Mouse (Mus musculus) B cell, adult 62 days (primary cell): ENCODE data around the gene Anapc15. TPM values are rescaled to one million over a fixed set of nuclear protein-coding genes. Genes with fewer than 3 reads are reported as not detected.

Experiments
- total RNA-seq: library from RNA; stranded (reverse); gene quantifications from 4 replicates; pipeline ENCODE4 v1.2.4, GENCODE M21; 2023

Anapc15 gene
- 100 to 130 TPM (median 106 TPM) in 4 replicates for total RNA-seq

DNA sequence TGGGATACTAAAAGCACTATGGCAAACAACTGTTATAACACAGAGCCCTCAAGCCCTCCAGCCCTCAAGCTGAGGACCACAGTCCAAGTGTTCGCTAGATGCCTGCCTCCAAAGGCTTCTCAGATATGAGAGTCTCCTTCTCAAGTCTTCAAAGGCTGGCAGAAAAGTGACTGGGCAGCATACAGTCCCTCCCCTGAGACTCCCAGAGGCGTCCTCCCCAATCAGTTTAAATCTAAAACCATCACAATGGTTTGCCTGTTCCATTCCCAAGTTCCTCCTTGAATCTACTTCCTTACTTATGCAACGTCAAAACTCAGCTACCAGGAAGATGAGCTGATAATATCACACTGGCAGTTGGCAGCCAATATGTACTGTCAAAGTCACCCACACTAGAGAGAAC, at the start of gene Anapc15:
Gene Anapc15, plus strand, starts transcription at position 301 of the 400 bp plus-strand sequence.

DNA sequence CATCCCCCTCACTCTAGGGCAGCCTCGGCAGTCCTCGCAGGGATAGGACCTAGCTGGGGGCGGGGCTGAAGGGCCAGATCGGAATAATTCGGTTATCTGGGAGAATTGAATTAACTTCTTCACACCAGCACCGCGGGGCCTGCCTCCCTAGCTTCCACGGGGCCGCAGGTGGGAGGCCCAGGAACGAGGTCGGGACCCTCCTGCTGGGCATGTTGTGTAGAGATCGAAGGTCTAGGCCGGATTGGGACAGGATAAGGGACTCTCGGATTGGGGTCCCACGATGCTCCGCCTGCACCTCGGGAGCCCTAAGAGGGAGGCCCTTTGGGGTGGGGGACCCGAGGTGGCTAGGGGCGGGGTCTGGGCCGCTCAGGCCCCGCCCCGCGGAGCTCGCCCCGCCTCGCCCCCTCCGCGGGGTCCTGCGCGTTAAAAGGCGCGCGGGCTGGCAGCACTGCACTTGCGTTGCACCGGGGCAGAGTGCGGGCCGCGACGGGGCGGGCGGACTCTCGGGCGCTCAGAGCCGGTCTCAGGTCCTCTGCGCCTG, 45.6 kb upstream of the Anapc15 start, which contains the start of gene Phox2a:
Gene Phox2a, plus strand, starts transcription at position 453 of the 541 bp plus-strand sequence.

DNA sequence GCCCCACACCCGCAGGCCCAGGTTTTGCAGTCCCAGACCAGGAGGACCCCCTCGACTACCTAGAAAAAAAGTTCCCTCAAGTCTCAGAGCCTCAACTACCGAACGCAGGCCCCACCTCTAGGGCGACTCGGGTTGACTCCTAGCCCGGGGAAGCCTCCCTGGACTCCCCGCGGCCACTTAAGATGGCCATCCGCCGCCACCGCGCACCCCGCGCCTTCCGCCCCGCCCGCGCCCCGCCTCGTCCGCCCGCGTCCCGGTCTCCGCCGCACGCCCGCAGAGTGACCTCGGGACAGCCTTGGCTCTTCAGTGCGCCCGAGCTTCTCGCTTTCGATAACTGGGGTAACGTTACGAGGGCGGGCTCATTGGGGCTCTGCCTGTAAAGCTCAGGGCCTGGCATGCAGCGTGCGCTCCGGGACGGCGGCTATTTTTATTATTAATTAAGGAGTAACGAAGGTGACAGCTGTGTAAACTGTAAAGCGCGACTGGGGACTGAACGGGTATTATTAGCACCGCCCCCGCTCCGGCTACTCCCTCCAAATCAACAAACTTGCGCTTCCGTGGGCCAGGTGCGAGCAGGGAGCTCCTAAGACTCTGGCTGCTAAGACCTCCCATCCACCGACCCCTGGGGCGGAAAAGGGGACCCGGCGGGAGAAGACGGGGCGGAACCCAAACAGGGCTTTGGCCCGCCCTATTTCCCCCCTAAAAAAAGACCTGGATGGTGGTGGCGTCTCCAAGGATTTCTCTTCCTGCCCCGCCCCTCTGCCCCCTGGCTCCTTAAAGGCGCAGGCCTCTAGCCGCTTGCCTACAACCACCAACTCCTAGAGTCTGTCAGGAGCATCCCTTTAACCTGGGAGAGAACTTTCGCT, 25.7 kb upstream of the Anapc15 start, which contains the start of gene Inppl1:
Gene Inppl1, minus strand, starts transcription at position 624 of the 866 bp plus-strand sequence.

DNA sequence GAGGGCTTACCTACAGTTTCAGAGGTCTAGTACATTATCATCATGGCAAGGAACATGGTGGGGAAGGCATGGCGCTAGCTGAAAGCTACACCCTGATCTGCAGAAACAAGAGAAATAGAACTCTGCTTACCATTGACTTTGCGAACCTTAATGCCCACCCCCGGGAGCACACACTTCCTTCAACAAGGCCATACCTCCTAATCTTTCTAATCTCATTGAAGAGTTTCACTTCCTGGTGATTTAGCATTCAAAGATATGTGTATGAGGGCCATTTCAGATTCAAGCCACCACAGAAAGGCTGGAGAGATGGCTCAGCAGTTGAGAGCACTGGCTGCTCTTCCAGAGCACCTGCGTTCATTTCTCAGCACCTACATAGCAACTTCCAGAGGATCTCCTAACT, 6.4 kb upstream of the Anapc15 start, which contains the start of gene Folr2:
Gene Folr2, minus strand, starts transcription at position 101 of the 400 bp plus-strand sequence.

DNA sequence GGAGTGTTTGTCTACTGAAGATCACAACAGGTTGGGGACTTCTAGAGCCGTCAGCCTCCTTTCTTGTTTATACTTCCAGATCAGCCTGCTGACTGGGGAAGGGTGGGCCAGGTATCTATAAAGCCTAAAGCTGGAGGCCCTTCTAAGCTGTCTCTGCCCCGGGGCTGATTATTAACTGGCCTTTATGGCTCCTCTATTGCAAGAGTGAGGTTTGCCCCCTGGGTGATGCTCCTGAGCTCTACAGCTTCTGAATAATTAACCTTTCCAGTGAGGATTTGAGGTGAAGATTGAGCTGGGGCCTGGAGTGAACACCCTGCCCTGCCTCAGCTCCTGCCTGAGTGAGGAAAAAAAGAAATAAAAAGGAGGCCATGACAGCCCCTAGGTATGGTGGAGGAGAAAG, 7.1 kb downstream of the Anapc15 start, which contains the start of gene Folr1:
Gene Folr1, minus strand, starts transcription at position 160 of the 400 bp plus-strand sequence.

DNA sequence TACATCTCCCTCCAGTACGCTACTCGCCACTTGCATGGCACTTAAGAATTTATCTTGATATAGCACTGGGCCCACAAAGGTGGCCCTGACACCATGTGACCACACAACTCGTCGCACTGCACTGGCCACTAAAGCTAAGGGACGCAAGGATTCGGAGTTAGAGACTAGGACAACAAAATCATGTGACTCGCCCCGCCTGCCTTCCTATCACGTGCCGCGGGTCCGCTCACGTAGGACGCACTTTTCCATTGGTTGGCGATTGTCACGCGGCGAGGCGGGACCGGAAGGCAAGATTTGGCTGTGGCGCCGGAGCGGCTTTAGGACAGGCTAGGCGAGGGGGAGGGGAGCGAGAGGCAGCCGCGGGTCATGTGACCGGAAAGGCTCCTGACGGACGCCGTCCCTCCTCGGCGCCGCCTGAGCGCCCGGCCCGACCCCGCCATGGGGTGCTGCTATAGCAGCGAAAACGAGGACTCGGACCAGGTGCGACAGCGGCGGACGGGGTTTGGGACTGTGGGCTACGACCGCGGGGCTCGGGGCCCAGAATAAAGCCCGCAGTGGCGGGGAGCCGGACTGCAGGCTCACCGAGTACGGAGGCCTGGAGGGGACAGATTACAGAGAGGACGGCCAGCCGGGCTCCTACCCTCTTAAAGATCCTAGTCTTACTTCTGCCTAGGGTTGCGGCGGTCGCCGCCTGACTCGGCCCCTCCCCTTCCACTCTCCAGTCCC, 42.2 kb downstream of the Anapc15 start, which contains the start of gene Lamtor1:
Gene Lamtor1, plus strand, starts transcription at position 344 of the 726 bp plus-strand sequence.

DNA sequence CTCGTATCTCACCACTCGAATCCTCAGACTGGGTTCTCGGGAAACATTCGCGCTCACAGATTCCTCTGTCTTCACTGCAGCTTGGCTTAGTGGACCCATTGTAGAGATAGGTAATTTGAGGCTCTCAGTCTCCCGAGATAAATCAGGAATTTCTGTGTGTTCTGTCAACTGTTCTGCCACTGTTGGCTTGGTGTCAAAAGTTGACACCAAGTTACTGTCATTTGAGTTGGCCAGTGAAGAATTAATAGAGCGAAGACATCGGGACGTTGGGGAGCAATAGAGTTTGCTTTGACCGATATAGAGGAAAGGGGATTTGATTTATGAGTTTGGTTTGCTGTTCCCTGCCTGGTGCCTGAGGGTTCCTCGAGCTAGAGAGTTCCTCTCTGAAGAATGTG, 42.8 kb downstream of the Anapc15 start, which contains the start of gene Tomt:
Gene Tomt, minus strand, starts transcription at position 73 of the 395 bp plus-strand sequence.

DNA sequence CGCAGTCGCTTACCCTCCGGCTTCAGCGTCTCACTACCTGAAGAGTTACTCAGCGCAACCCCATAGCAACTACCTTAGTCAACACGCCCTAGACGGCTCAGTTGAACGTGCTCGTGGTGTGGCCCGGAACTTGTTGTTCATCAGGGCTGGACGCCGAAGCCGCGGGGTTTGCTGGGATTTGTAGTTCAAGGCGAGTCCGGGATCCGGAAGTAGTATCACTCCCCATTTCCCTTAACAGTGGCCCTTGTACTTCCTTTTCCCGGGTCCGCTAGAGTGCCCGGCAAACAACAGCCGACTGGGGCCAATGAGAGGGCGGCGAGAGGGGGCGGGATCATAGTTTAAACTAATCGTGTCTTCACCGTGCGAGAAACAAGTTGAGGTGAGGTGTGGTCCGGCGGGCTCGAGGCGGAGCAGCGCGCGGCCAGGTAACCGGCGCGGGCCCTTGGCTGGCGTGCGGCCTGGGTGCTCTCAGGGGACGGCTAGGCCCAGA, 70.3 kb downstream of the Anapc15 start, which contains the start of the genes Lrrc51 and Numa1:
Gene Lrrc51, minus strand, starts transcription at position 145 of the 490 bp plus-strand sequence.
Gene Numa1, plus strand, starts transcription at position 361 of the 490 bp plus-strand sequence.

Other genes starting within 250 kb of the Anapc15 start
- gene Clpb, start 200.1 kb upstream of the Anapc15 start, total RNA-seq, result 14.1 to 20.2 TPM (median 16.1 TPM) in 4 replicates
- gene Phox2a, start 45.4 kb upstream of the Anapc15 start, total RNA-seq, result not detected in 4 replicates
- gene Inppl1, start 25.5 kb upstream of the Anapc15 start, total RNA-seq, result 42.4 to 55.9 TPM (median 50.3 TPM) in 4 replicates
- 1.0 to 2.5 TPM (median 1.3 TPM) in 3 of 4 replicates, not detected in the other for gene Folr2, start 6.5 kb upstream of the Anapc15 start, total RNA-seq
- not detected in 4 replicates for gene Folr1, start 7.1 kb downstream of the Anapc15 start, total RNA-seq
- 74.8 to 82.1 TPM (median 78.5 TPM) in 4 replicates for gene Lamtor1, start 42.2 kb downstream of the Anapc15 start, total RNA-seq
- 0.25 to 0.54 TPM (median 0.52 TPM) in 3 of 4 replicates, not detected in the other for gene Tomt, start 42.6 kb downstream of the Anapc15 start, total RNA-seq
- gene Lrrc51, start 70.2 kb downstream of the Anapc15 start, total RNA-seq, result 1.1 to 1.7 TPM (median 1.2 TPM) in 3 of 4 replicates, not detected in the other
- gene Numa1, start 70.4 kb downstream of the Anapc15 start, total RNA-seq, result 250 to 265 TPM (median 256 TPM) in 4 replicates
- gene Il18bp, start 155.0 kb downstream of the Anapc15 start, total RNA-seq, result 9.7 to 11.7 TPM (median 10.0 TPM) in 4 replicates
- 32.5 to 44.3 TPM (median 36.8 TPM) in 4 replicates for gene Rnf121, start 201.8 kb downstream of the Anapc15 start, total RNA-seq
- gene Xndc1, start 201.8 kb downstream of the Anapc15 start, total RNA-seq, result 39.4 to 46.9 TPM (median 44.4 TPM) in 4 replicates
- 4.9 to 6.8 TPM (median 5.7 TPM) in 4 replicates for gene Xntrpc, start 202.0 kb downstream of the Anapc15 start, total RNA-seq
- 2.2 to 3.1 TPM (median 2.6 TPM) in 4 replicates for gene Trpc2, start 219.4 kb downstream of the Anapc15 start, total RNA-seq
- gene Art1, start 238.0 kb downstream of the Anapc15 start, total RNA-seq, result not detected in 4 replicates
- gene Art5, start 245.8 kb downstream of the Anapc15 start, total RNA-seq, result 4.7 to 6.9 TPM (median 5.2 TPM) in 4 replicates